Mouse (Mus musculus): ENCODE results near the gene Slc24a3.

DNA sequence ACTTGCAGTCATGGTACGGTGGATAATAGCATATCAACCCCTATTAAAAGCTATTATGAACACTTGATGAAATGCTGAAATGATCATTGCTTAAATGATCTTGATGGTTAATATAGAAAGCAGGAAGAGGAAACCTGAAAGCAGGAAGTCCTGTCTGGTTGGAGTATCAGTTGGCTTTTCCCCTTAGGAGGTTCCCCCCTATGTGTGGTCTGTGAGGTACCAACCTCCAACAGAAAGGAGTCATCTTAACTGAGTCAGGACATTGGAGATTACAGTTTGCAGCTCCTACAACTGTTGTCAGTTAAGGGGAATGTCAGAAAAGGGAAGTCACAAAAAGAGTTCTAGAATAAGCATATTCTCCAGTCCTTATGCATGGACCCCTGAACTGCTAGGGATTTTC, 266.5 kb downstream of the Slc24a3 start:
- TF ChIP-seq FLI1 (IDR thresholded peaks at IDR 0.05; ENCODE audit: low read length): no peak
- no peak for TF ChIP-seq GATA1 (IDR thresholded peaks at IDR 0.05; ENCODE audit: borderline replicate concordance, low read length)
